Mouse (Mus musculus) embryonic fibroblast, embryonic 13.5 days (primary cell): Measurements from ENCODE around the gene Hoxb3. TPM values are rescaled to one million over a fixed set of nuclear protein-coding genes. Genes with fewer than 3 reads are reported as not detected.

Experiments
- H3K27ac ChIP-seq: 2 replicates; pipeline ENCODE4 v1.5.1; 2012; ENCODE audit warnings: low read length, control low read depth, inconsistent platforms; ENCODE audit not compliant: insufficient read depth
- H3K4me1 ChIP-seq: 2 replicates; pipeline ENCODE4 v1.6.1; 2011; ENCODE audit warnings: low read length; ENCODE audit not compliant: control insufficient read depth, insufficient read depth
- H3K4me3 ChIP-seq: 2 replicates; pipeline ENCODE4 v1.5.1; 2011; ENCODE audit warnings: mild to moderate bottlenecking, control low read depth, low read length; ENCODE audit not compliant: insufficient read depth
- CTCF ChIP-seq: IDR thresholded peaks from 2 replicates; pipeline ENCODE4 v1.5.1; 2011; ENCODE audit warnings: mild to moderate bottlenecking, control low read depth, low read length, moderate library complexity, borderline replicate concordance; ENCODE audit not compliant: insufficient read depth
- POLR2A ChIP-seq: IDR thresholded peaks from 2 replicates; pipeline ENCODE4 v1.6.1; 2011; ENCODE audit warnings: low read depth, mild to moderate bottlenecking, control low read depth, low read length, moderate library complexity
- polyA plus RNA-seq: library from polyadenylated mRNA; stranded (reverse); fragments of >200 nt; gene quantifications from 2 replicates; pipeline ENCODE4 v1.2.4, GENCODE M21; 2011; ENCODE audit warnings: low read depth; ENCODE audit not compliant: missing spikeins, insufficient read length

Hoxb3 gene
- polyA plus RNA-seq, 1 experiment = 19.1 TPM

DNA sequence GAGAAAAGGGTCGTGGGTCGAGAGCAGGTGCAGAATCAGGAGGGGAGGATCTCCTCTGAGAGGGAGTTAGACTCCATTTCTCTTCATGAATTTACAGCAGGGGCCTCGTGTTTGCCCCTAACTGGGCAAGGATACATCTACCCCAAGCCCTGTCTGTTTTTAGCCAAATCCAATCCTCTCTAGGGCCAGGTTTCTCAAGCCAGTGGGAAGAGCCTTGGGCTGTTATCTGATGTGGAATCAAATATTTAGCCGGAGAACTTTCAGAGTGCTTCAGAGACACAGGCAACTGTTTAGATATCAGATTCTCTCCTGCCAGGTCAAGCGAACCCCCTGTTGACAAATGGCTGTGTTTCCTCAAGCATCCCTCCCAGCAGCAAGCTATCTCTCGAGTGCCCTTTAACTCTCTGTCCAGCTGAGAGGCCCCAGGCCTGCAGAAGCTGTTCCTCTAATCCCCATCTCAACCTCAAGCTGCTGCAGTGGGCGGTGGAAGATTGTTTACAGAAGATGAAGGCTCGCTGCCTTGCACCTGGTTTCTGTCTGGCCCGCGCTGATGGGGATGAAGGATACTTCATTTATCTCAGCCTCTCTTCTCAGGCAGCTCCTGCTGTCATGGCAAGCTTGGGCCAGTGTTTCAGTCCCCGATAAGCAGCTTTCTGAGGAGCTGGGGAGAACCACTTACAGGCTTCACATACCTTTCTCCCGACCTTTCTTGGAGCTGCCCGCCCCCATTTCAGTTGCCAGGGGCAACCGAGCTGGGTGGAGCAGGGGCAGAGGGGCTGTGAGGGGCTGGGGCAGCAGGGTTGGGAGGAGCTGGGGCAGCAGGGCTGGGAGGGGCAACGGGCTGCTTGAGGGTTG lies 73.9 kb downstream of the Hoxb3 start:
- Histone ChIP-seq H3K27ac (no peak overlapping the region), H3K4me3 (no peak overlapping the region), H3K4me1 (no peaks in the 10 kb centered on the region)
- TF ChIP-seq CTCF = no peak
- no peak for TF ChIP-seq POLR2A

Other genes starting within 250 kb of the Hoxb3 start
- 206 and 212 TPM in 2 replicates for gene Atp5g1, start 247.7 kb upstream of the Hoxb3 start, polyA plus RNA-seq
- not detected in 2 replicates for gene Calcoco2, start 211.4 kb upstream of the Hoxb3 start, polyA plus RNA-seq
- gene Ttll6, start 189.5 kb upstream of the Hoxb3 start, polyA plus RNA-seq = not detected in 2 replicates
- not detected in 2 replicates for gene Hoxb13, start 129.0 kb upstream of the Hoxb3 start, polyA plus RNA-seq
- gene Hoxb9, start 51.9 kb upstream of the Hoxb3 start, polyA plus RNA-seq = 43.5 and 51.7 TPM in 2 replicates
- 11.7 and 20.1 TPM in 2 replicates for gene Hoxb8, start 41.4 kb upstream of the Hoxb3 start, polyA plus RNA-seq
- 13.1 and 22.5 TPM in 2 replicates for gene Hoxb7, start 36.7 kb upstream of the Hoxb3 start, polyA plus RNA-seq
- 9.6 and 14.1 TPM in 2 replicates for gene Hoxb6, start 30.9 kb upstream of the Hoxb3 start, polyA plus RNA-seq
- gene Hoxb5, start 20.0 kb upstream of the Hoxb3 start, polyA plus RNA-seq = 4.1 and 5.9 TPM in 2 replicates
- 8.3 and 10.4 TPM in 2 replicates for gene Hoxb4, start 5.1 kb upstream of the Hoxb3 start, polyA plus RNA-seq
- gene Hoxb2, start 27.2 kb downstream of the Hoxb3 start, polyA plus RNA-seq = 6.6 and 11.0 TPM in 2 replicates
- gene Hoxb1, start 42.4 kb downstream of the Hoxb3 start, polyA plus RNA-seq = not detected in 2 replicates
- 0.47 TPM in 1 of 2 replicates, not detected in the other for gene Skap1, start 141.3 kb downstream of the Hoxb3 start, polyA plus RNA-seq